Mouse (Mus musculus) layer of hippocampus, adult 9-11 months (tissue): ENCODE measurements around the gene Rpl10a.

Source experiments
- DNase-seq: peaks from one replicate; pipeline ENCODE4 v3.0.0; 2022

The Rpl10a gene

DNA sequence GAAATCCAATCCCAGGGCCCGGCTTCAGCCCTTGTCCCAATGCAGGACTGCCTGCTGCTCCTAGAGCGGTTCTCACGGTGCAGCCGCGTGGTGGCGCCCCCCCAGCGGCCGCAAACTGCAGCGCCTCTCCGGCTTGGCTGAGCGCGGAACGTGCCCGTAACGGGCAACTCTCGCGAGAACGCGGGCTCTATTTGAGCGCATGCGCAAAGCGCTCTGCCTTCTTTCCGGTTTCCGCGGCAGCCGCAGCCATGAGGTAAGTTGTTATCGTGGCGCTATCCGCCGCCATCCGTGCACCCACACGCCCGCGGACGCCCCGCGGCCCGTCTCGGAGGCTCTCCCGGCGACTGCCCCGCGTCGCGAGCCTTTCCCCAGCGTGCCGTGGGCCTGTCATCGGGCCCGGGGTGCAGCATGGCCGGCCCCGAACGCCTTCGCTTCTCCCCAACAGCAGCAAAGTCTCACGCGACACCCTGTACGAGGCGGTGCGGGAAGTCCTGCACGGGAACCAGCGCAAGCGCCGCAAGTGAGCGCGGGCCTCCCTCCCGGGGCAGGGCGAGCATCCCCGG, at the start of gene Rpl10a:
Gene Rpl10a, plus strand, starts transcription at position 106 of the 563 bp plus-strand sequence.
- DNase-seq: peak; percentile 94

DNA sequence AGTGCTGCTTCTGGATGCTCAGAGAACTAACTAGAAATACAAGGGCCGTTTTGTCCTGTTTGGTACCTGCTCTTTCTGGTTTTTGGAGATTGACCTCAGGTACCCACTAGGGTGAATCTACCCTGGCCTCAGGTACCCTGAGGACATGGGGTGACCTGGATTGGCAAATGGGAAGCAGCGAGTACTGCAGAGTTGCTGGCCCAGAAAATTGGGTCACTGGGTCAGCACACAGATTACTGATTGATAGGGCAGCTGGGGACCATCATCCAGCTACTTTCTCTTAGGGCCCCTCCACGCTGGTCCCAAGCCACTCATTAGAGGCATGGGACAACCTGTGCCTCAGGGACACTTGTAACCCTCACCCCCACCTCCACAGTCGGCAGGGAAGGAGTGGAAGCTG, 49.0 kb upstream of the Rpl10a start:
- DNase-seq: no peak

GRCm38 (mm10) chr17:28279780-28280422, 48.4 kb upstream of the Rpl10a start:
- DNase-seq: no peak

GRCm38 (mm10) chr17:28280423-28280800, 47.9 kb upstream of the Rpl10a start:
- DNase-seq: no peak

GRCm38 (mm10) chr17:28280831-28281377, 47.4 kb upstream of the Rpl10a start:
- no peak for DNase-seq

DNA sequence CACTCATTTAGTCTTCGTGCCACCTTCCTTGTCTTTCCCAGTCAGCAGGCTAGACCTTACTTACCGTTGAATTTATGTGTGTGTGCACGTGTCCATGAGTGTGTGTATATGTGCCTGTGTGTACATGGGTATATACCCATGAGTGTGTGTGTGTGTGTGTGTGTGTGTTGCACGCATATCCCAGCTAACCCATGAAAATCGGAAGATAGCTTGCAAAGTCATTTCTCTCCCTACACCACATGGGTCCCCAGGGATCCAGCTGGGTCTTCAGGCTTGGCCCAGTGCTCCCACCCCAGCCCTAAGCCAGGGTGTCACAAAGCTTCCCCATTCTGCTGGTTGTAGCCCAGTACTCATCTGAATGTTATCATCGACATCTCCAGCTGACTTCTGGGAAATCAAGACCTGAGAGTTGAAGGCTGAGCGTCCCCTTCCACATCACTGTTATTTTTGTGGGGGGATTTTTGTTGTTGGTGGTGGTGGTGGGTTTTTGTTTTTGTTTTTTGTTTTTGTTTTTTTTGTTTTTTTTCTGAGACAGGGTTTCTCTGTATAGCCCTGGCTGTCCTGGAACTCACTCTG, 46.3 kb upstream of the Rpl10a start:
- DNase-seq: no peak

DNA sequence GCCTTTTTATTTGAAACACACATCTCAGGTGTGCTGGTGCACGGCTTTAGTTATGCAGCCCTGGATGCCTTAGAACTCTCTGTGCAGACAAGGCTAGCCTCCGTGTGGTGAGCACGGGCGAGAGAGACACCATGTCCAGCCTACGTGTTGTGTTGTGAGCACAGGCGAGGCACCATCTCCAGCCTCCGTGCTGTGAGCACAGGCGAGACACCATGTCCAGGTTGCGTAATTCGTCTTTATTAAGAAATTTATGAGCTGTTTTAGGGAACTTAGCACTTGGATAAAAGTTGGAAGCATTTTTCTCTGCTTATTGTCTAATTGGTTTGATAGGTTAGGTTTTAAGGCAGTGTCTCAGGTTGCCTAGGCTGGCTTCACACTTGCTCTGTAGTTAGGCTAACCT, 45.1 kb upstream of the Rpl10a start:
- DNase-seq: no peak

DNA sequence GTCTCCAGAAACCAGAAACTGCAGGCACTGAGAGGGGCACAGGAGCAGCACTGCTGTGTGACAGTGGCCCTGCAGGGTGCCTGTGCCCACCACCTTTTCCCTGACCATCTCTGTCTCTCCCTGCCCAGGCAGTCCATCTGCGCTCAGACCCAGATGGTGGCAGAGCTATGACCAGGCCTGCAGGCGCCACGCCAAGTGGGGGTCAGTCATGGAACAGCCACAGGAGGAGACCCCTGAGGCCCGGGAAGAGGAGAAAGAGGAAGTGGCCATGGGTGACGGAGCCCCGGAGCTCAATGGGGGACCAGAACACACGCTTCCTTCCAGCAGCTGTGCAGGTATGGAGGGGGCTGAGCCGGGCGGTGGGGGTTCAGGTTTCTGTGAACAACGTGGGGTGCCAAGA, 42.1 kb upstream of the Rpl10a start:
- DNase-seq: no peak

- no peak for DNase-seq
These were observed 41.3 kb upstream of the Rpl10a start for GRCm38 (mm10) chr17:28286964-28287363.

DNA sequence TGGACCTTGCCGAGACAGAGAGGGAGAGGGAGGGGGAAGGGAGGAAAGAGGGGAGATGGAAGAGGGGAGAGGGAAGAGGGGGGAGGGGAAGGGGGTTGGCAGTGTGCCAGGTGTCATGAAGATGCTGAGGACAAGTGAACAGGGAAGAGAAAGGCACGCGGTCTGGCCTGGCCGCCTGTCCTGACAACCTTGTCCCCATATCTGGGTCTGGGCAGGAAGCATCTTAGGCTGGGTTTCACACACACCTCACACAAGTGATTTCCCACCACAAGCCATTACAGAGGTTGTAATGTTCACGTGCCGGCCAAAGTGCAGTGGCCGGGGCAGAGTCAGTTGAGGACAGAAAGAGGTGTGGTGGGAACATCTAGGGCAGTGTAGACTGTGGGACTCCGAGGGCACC, 40.7 kb upstream of the Rpl10a start:
- DNase-seq: no peak

GRCm38 (mm10) chr17:28287980-28288379, 40.3 kb upstream of the Rpl10a start:
- no peak for DNase-seq

- DNase-seq: no peak
These were observed 38.0 kb upstream of the Rpl10a start for GRCm38 (mm10) chr17:28290262-28290661.

DNA sequence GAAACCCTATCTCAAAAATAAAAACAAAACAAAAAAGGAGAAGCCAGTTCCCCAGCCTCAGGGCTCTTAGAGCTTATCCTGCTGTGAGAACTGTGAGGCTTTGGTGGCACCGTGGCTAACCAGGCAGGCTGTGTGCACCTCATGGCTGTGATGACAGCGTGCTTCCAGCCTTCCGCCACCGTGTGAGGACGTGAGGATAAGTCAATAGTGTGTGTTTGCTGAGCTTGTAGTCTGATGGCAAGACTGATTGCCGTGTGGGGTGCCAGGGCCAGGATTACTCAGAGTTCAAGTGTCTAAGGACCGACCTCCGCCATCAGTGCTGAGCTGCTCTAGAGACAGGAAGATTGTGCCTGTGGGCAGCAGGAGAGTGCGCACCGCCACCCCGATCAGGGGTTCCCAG, 37.6 kb upstream of the Rpl10a start:
- no peak for DNase-seq

- DNase-seq: no peak
These were observed 36.9 kb upstream of the Rpl10a start for GRCm38 (mm10) chr17:28291346-28291745.

GRCm38 (mm10) chr17:28293716-28294115, 34.6 kb upstream of the Rpl10a start:
- DNase-seq: no peak

- DNase-seq: peak; percentile 90
These were observed 33.6 kb upstream of the Rpl10a start for GRCm38 (mm10) chr17:28294449-28295333.

GRCm38 (mm10) chr17:28298888-28299287, 29.4 kb upstream of the Rpl10a start:
- DNase-seq: no peak

DNA sequence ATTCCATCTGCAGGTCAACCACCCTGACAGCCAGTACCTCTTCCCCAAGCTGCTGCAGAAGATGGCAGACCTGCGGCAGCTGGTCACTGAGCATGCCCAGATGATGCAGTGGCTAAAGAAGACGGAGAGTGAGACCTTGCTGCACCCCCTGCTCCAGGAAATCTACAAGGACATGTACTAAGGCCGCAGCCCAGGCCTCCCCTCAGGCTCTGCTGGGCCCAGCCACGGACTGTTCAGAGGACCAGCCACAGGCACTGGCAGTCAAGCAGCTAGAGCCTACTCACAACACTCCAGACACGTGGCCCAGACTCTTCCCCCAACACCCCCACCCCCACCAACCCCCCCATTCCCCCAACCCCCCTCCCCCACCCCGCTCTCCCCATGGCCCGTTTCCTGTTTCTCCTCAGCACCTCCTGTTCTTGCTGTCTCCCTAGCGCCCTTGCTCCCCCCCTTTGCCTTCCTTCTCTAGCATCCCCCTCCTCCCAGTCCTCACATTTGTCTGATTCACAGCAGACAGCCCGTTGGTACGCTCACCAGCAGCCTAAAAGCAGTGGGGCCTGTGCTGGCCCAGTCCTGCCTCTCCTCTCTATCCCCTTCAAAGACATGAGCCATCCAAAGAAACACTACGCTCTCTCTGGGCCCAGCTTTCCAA, 28.5 kb upstream of the Rpl10a start:
- DNase-seq: no peak

DNA sequence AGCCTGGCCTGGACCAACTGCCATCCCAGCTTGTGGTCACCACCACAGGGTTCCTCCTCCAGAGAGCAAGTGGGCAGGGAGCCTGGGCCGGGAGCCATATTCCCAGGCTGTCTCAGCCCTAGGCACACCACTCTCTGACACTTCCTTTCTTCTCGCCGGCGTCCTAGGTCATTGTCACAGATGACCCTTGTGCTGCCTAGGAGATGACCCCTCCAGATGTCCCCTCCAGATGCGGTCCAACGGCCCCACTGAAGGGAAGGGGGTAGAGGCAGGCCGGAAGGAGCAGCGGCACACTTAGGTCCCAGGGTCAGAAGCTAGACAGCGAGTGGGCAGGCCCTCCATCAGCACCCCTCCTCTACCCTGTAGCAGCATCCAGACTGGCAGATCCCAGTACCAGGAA, 27.9 kb upstream of the Rpl10a start:
- no peak for DNase-seq

- DNase-seq: no peak
These were observed 27.4 kb upstream of the Rpl10a start for GRCm38 (mm10) chr17:28300850-28301249.

- no peak for DNase-seq
These were observed 23.1 kb upstream of the Rpl10a start for GRCm38 (mm10) chr17:28305172-28305571.

- DNase-seq: peak; percentile 84
These were observed 19.7 kb upstream of the Rpl10a start for GRCm38 (mm10) chr17:28308297-28309195.
